Mouse (Mus musculus): ENCODE results near the gene 2410137M14Rik. TPM values are rescaled to one million over a fixed set of nuclear protein-coding genes. Genes with fewer than 3 reads are reported as not detected.

2410137M14Rik gene
- polyA plus RNA-seq (2017; shearing (Covaris generic)): not detected

GRCm38 (mm10) chr17:36981221-36981813 lies at the start of gene 2410137M14Rik:
Gene 2410137M14Rik, minus strand, starts transcription at chr17:36981237.

GRCm38 (mm10) chr17:37022628-37023576 lies 41.9 kb upstream of the 2410137M14Rik start, which contains the start of gene Mog:
Gene Mog, minus strand, starts transcription at chr17:37023398.

GRCm38 (mm10) chr17:37000863-37001262 lies 19.8 kb upstream of the 2410137M14Rik start, which contains the start of gene Zfp57:
Gene Zfp57, plus strand, starts transcription at chr17:37001163.

GRCm38 (mm10) chr17:36989437-36989836 lies 8.4 kb upstream of the 2410137M14Rik start, which contains the start of gene H2-M5:
Gene H2-M5, minus strand, starts transcription at chr17:36989537.

GRCm38 (mm10) chr17:36957999-36958743 lies 22.9 kb downstream of the 2410137M14Rik start, which contains the start of the genes Znrd1 and Znrd1as:
Gene Znrd1, minus strand, starts transcription at chr17:36958559.
Gene Znrd1as, plus strand, starts transcription at chr17:36958592.

GRCm38 (mm10) chr17:36950981-36951947 lies 29.8 kb downstream of the 2410137M14Rik start, which contains the start of gene Ppp1r11:
Gene Ppp1r11, minus strand, starts transcription at chr17:36951741.

GRCm38 (mm10) chr17:36942791-36943471 lies 38.1 kb downstream of the 2410137M14Rik start, which contains the start of gene Rnf39:
Gene Rnf39, plus strand, starts transcription at chr17:36942918.

Other genes starting within 250 kb of the 2410137M14Rik start
- gene H2-M10.5, start 208.3 kb downstream of the 2410137M14Rik start, polyA plus RNA-seq (2017; shearing (Covaris generic)): not detected
- not detected for gene H2-M10.6, start 169.1 kb downstream of the 2410137M14Rik start, polyA plus RNA-seq (2017; shearing (Covaris generic))
- gene Trim26, start 144.1 kb downstream of the 2410137M14Rik start, polyA plus RNA-seq (2017; shearing (Covaris generic)): 133 TPM
- gene Trim15, start 114.0 kb downstream of the 2410137M14Rik start, polyA plus RNA-seq (2017; shearing (Covaris generic)): 0.43 TPM
- 0.07 TPM for gene Trim10, start 111.7 kb downstream of the 2410137M14Rik start, polyA plus RNA-seq (2017; shearing (Covaris generic))
- gene Trim40, start 91.1 kb downstream of the 2410137M14Rik start, polyA plus RNA-seq (2017; shearing (Covaris generic)): not detected
- not detected for gene Trim31, start 83.1 kb downstream of the 2410137M14Rik start, polyA plus RNA-seq (2017; shearing (Covaris generic))
- 0.17 TPM for gene Rnf39, start 38.3 kb downstream of the 2410137M14Rik start, polyA plus RNA-seq (2017; shearing (Covaris generic))
- gene Ppp1r11, start 29.5 kb downstream of the 2410137M14Rik start, polyA plus RNA-seq (2017; shearing (Covaris generic)): 126 TPM
- gene Znrd1, start 22.7 kb downstream of the 2410137M14Rik start, polyA plus RNA-seq (2017; shearing (Covaris generic)): 85.3 TPM
- 6.6 TPM for gene Znrd1as, start 22.6 kb downstream of the 2410137M14Rik start, polyA plus RNA-seq (2017; shearing (Covaris generic))
- not detected for gene H2-M5, start 8.3 kb upstream of the 2410137M14Rik start, polyA plus RNA-seq (2017; shearing (Covaris generic))
- gene Zfp57, start 19.9 kb upstream of the 2410137M14Rik start, polyA plus RNA-seq (2017; shearing (Covaris generic)): not detected
- not detected for gene Mog, start 42.2 kb upstream of the 2410137M14Rik start, polyA plus RNA-seq (2017; shearing (Covaris generic))
- gene Gabbr1, start 64.7 kb upstream of the 2410137M14Rik start, polyA plus RNA-seq (2017; shearing (Covaris generic)): 12.6 TPM
- 0.20 TPM for gene Olfr90, start 107.3 kb upstream of the 2410137M14Rik start, polyA plus RNA-seq (2017; shearing (Covaris generic))
- gene Olfr91, start 117.0 kb upstream of the 2410137M14Rik start, polyA plus RNA-seq (2017; shearing (Covaris generic)): not detected
- gene Olfr92, start 138.9 kb upstream of the 2410137M14Rik start, polyA plus RNA-seq (2017; shearing (Covaris generic)): not detected
- not detected for gene Olfr93, start 180.3 kb upstream of the 2410137M14Rik start, polyA plus RNA-seq (2017; shearing (Covaris generic))
- 0.38 TPM for gene Ubd, start 212.7 kb upstream of the 2410137M14Rik start, polyA plus RNA-seq (2017; shearing (Covaris generic))
- gene Olfr94, start 219.8 kb upstream of the 2410137M14Rik start, polyA plus RNA-seq (2017; shearing (Covaris generic)): not detected
- not detected for gene Olfr95, start 231.9 kb upstream of the 2410137M14Rik start, polyA plus RNA-seq (2017; shearing (Covaris generic))
- gene Olfr96, start 238.9 kb upstream of the 2410137M14Rik start, polyA plus RNA-seq (2017; shearing (Covaris generic)): not detected